Mouse (Mus musculus): ENCODE measurements at regions not wholly inside any gene's neighbourhood (a gene's known extent, or its start where the extent isn't known, plus 50 kb on each side); places are given as distances from the start of the nearest gene placed in this dataset.
"Not testable (repeated sequence)": the region's sequence is repeated elsewhere in the genome, so short reads cannot be mapped to it uniquely, and the experiment has no call there.

DNA sequence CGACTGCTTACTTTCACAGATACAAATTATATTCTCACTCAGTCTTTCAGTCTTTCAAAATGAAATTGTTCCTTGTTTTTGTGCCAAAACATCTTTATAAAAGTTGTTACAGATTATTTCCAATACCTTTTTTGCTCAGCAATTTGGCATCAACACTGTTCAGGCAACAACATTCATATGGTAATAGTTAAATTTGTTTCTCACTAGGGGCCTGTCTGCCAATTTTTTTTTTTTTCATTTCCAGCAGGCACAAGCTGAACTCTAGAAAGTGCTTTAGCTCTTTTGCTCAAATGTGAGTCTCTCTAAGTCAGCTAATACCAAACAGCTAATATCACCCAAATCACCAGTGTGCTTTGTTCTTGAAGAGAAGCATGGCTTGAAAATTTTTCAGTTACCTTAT lies 199.4 kb downstream of the Antxr2 start:
- intact Hi-C loops (cut with DNase I): no loop called here
- DNase-seq: no peak

DNA sequence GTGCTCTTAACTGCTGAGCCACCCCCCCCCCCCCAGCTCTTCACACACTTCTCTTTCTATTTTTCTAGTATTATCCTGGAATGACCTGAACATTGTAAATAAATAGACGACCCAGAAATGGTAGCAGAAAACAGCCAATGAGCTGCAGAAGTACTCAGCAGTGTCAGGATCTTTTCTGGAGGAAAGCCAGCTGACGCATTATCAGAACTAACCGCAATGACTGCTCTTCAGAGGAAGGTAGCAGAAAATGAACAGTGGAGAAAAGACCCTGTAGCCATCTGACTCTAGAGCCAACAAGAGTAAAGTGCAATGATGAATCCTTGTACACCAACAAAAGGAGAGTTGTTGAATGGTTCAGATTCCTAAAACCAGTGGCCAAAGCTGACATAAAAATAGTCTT lies 213.4 kb downstream of the Antxr2 start:
- intact Hi-C loops (cut with DNase I): no loop called here
- no peak for DNase-seq

DNA sequence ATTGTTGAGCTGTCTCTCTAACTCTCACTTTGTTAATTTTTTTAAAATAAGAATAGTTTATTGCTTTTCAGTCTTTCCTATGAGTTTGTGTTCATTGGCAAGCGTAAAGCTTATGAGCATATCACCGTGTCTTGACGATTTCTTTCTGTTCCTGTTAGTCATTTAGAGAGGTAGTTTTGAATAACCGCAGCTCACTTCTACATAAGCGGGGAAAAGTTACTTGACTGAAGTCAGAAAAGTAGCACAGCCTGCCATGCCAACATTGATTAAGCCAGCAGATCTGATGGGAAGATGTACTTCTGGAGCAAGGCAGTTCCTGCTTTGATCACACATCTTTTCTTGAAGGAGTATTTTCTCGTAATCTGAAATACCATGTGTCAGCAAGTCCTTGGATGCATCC lies 215.5 kb downstream of the Antxr2 start:
- intact Hi-C loops (cut with DNase I): no loop called here
- DNase-seq: no peak

DNA sequence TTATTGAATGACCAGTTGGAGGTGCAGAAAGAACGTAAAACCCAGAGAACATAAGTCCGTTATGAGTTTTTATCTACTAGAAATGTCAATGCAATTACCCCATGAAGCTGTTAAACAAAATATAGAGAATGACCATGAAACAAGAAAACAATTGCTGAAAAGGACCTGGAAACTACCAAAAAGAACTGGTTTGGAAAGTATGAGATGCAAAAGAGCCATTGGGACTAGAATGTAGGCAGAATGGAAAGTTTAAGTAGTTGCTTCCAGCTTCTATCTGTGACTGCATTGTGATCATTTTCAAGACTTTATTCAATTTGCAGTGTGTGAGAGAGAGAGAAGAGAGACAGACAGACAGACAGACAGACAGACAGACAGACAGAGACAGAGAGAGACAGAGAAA lies 216.1 kb downstream of the Antxr2 start:
- no peak for DNase-seq
- intact Hi-C loops (cut with DNase I): no loop called here

GRCm38 (mm10) chr5:97812611-97813350 lies 218.1 kb downstream of the Antxr2 start:
- intact Hi-C loops (cut with DNase I): no loop called here
- no peak for DNase-seq

GRCm38 (mm10) chr5:97809007-97809406 lies 221.8 kb downstream of the Antxr2 start:
- no peak for DNase-seq
- intact Hi-C loops (cut with DNase I): no loop called here

DNA sequence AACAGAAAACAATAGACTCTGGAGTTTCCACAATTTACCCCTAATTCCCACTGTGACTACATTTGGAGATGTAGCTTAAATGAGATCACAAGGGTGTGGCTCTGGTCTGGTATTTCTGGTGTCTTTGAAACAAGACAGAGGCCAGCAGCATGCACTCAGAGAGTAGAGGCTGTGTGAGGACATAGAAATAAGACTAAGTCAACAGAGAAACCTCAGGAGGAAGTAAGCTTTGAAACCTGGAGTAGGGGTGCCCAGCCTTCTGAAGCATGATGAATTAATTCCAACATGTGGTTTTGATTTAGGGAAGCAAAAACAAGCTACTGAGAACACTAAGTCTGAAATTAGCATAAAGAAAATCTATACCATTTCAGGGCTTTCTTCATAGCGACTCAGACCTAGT lies 223.7 kb downstream of the Antxr2 start:
- no peak for DNase-seq
- intact Hi-C loops (cut with DNase I): no loop called here

GRCm38 (mm10) chr5:97806754-97807153 lies 224.1 kb downstream of the Antxr2 start:
- intact Hi-C loops (cut with DNase I): no loop called here

DNA sequence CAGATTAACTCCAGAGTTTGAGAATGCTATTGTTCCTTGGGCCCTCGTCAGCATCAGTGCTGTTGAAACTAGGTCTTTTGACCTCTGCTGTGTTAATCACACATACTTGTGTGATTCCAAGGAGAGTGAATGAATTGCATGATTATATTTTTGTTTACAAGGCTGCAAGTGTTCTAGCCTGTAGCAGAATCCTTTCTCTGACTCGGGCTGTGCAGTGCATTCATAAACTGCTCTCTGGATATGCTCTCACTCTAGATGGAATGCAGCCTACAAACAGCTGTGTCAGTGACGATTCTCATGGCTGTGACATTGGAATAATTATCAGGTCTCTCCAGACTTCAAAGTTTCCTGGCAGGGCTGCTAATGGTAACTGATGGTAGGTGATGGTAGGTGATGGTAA lies 230.8 kb downstream of the Antxr2 start:
- DNase-seq: no peak
- intact Hi-C loops (cut with DNase I): no loop called here

More at GRCm38 (mm10) chr5:97806754-97807153, 224.1 kb downstream of the Antxr2 start:
- DNase-seq: no peak

- intact Hi-C loops (cut with DNase I): no loop called here
- DNase-seq: no peak
Observed at GRCm38 (mm10) chr5:97788175-97788574, 242.7 kb downstream of the Antxr2 start.

DNA sequence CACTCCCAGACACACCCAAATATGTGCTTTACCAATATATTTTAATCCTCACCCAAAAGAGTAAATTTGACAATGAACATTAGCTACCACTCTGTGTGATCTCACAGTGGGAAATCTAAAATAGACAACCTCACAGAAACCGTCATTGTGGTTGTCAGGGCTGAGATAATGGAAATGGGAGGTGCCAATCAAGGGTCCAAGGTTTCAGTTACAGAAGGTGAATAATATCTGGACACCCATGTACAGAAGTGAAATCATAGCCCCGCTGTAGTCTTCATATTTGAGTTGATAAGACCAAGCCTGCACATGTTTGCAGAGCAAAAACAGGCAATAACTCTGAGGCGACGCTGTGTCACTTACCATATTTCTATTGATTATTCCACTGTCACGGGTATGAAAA lies 243.8 kb downstream of the Antxr2 start:
- no peak for DNase-seq
- intact Hi-C loops (cut with DNase I): no loop called here

- DNase-seq; intact Hi-C loops (cut with DNase I): not testable (repeated sequence)
Observed at GRCm38 (mm10) chr5:97775100-97775499, 255.7 kb downstream of the Antxr2 start.

GRCm38 (mm10) chr5:97773451-97773850 lies 257.4 kb downstream of the Antxr2 start:
- intact Hi-C loops (cut with DNase I); DNase-seq: not testable (repeated sequence)

GRCm38 (mm10) chr5:97737339-97737738 lies 280.5 kb upstream of the Gk2 start:
- intact Hi-C loops (cut with DNase I): no loop called here

DNA sequence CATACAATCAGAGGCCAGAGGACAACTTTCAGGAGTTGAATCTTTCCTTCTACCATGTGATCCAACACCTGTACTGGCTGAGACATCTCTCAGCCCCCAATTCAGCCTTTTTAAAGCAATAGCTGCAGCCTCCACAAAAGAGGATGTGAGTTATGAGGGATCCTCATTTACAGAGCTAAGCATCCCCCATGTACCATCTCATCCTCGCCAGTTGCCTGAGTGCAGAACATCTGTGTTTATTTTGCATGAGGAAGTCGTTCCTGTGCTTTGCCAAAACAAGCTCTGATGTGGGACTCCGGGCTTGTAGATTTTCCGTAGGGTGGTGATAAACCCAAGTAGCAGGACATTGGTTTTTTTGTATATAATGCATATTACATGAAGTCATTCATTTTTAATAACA lies 274.1 kb upstream of the Gk2 start:
- intact Hi-C loops (cut with DNase I): no loop called here
- DNase-seq: no peak

More at GRCm38 (mm10) chr5:97737339-97737738, 280.5 kb upstream of the Gk2 start:
- no peak for DNase-seq

DNA sequence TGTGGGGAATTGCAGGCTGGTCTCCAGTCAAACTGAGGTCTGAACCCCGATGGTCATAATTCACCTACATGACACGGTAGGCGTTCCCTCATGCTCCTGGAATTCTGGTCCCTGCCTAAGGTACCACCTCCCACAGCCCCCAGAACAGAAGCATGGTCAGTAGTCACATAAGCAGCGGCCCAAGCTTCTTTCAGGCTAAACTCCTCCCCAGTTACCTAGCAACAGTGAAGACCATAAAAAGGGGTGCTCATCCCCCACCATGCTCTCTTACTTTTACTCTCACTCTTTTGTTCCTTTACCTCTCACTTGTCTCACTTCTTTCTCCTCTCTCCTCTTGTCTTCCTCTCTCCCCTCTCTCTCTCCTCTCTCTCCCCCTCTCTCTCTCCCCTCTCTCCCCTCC lies 262.5 kb upstream of the Gk2 start:
- intact Hi-C loops (cut with DNase I): not testable (repeated sequence)

GRCm38 (mm10) chr5:97705270-97705669 lies 248.4 kb upstream of the Gk2 start:
- intact Hi-C loops (cut with DNase I): no loop called here
- DNase-seq: no peak

More for the DNA sequence above, 262.5 kb upstream of the Gk2 start:
- DNase-seq: not testable (repeated sequence)

GRCm38 (mm10) chr5:97700507-97700906 lies 243.7 kb upstream of the Gk2 start:
- intact Hi-C loops (cut with DNase I): no loop called here
- peak in 1 of 2 experiments; percentile 10 for DNase-seq

GRCm38 (mm10) chr5:97697581-97698134 lies 240.8 kb upstream of the Gk2 start:
- intact Hi-C loops (cut with DNase I): no loop called here
- DNase-seq: peak; percentile 77 to 89

DNA sequence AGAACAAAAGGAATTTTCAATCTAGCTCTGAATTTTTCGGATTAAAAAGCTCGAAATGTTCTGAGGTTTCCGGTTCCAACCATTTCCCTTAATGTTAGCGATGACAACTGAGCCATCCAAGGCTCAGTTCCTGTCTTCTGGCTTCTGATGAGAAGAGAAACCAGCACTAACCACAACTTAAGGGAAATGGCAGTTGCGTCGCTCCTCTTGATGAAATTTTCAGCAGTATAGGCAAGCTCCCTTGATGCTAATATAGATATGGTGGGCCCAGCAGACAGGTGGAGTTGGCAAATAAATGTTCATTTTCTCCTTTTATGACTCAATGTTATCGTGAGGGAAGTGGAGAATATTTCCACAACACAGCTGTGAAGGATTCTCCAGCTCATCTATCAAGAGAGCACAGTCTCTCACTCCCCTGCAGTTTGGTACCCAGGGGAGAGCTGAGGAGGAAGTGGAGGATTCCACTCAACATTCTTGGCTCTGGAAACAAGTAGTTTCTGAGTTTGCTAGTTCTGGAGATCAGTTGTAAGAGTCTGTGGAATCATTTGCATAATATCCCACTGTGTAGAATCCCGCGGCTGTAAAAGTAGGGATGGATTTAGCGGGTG lies 236.6 kb upstream of the Gk2 start:
- intact Hi-C loops (cut with DNase I): no loop called here
- no peak for DNase-seq

DNA sequence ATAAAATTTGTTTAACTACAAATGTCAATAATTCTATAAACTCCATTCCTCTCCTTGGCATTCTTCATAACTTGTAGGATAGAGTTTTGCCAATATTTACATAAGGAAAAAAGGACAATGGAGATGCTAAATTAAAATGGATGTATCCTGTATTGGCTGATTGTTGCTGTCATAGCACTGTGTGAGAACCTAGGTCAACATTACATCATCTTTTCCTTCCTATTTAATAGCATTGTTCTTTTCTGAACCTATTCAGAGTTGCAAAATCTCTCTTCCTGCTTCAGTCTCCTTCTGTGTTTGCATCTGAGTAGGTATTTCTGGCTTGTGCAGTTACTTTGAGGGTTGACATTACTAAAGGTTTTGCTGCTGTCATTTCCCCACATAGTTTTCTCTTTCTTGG lies 228.6 kb upstream of the Gk2 start:
- DNase-seq: no peak
- intact Hi-C loops (cut with DNase I): no loop called here
